Mouse (Mus musculus): ENCODE measurements at regions not wholly inside any gene's neighbourhood (a gene's known extent, or its start where the extent isn't known, plus 50 kb on each side); places are given as distances from the start of the nearest gene placed in this dataset.
A peak's percentile ranks its signal among the peaks of the same experiment; 100 is the strongest.

DNA sequence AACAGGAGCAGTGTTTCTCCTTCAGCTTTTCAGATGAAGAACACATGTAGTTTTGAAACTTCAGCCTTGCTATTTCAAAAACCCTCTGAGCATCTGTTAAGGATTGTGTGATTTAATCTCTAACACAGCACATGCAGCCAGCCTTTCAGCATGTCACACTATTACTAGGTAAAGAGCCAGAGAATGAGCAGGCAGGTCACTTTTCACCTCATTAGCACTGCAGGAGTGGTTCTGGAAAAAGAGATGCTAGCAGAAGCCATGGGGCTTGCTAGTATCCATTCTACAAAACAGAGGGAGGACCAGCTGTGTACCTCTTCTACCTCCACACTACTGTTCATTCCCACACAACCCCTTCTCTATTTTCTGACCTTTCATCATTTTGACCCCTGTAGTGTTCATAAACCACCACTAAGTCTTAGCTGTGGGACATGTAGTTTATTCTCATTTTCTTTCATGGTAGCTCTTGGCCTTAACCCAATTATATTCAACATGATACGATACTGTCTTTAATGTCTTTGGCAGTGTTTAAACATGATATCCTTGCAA, 535.1 kb upstream of the Alcam start:
- no peak for DNase-seq

DNA sequence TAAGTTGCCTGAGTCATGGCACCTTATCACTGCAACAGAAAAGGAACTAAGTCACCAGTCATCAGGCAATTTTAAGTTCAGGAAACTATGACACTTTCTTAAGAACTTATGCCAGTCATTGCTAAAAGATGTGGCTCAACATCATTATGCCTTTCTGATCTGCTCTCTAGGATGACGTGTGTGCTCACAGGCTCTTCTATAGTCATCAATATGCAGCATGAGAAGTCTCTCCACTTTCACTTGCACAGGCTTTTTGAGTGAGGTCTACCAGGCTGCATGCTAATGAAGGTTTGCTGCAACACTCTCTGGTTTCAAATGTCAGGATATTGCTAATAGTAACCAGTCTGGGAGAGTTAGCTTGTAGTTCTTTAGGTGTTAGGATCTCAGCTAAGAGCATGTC, 530.5 kb upstream of the Alcam start:
- no peak for DNase-seq

DNA sequence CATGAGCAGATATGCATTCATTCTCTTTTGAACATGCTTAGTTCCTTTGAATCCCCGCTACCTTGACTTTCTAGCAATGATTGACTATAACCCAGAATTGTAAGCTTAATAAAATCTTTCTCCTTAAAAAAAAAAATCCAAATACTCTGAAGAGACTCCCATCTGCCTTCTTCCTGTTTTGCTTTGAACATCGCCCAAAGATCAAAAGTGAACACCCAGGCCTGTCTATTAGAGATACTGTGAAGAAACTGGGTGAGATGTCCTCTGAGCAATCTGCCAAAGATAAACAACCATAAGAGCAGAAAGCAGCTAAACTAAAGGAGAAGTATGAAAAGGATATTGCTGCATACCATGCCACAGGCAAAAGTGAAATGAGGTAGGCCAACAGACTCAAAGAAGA, 527.1 kb upstream of the Alcam start:
- no peak for DNase-seq

DNA sequence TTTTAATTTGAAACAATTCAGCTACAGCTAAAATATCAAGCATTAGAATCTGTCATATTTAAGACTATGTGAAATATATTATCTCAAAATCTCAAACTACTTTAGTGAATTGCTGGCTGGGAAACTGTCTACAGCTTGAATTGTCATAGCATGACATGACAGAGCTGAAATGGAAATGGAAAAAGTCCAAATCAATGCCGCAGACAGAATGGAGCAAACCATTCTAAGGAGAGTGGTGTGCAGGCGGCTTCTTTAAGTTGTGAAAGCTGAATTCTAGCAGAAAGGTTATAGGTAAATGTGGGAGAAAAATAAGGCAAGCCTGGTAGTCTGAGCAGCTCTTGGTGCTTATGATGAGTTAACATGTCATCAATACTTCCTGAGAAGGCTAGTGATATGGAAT, 518.9 kb upstream of the Alcam start:
- no peak for DNase-seq

DNA sequence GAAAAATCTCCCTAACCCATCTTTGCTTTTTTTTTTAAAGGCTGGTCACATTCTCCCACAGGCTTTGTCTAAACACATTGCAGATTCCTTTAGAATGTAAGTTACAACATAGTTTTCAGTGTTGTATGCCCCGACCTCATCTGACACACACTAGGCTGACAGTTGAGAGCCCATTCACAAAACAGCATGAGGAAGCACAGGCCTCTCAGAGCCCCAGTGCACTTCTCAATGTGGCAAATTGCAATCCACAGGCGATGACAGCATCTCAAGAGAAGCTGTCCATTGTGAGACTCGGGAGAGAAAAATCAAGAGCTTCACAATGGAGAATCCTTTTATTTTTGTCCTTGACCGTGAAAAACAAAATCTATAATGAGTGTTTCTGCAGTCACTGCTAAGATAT, 493.8 kb upstream of the Alcam start:
- no peak for DNase-seq

DNA sequence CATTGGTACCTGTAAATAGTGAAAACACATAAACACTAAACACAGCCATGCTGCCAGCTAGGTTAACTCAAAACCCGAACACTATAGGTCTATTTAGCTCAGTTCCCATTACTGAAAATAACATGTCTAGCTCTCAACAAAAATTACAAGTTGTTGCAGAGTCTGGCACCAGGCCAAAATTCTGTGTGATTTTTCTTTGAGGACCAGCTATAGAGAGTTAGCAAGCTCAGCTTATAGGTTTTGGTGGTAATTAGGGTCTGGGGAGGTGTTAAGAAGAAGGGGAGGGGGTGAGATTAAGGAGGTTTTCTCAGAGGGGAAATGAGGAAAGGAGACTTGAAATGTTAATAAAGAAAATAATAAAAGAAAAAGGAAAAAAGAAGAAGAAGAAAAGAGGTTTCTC, 480.9 kb upstream of the Alcam start:
- DNase-seq = peak; percentile 6

DNA sequence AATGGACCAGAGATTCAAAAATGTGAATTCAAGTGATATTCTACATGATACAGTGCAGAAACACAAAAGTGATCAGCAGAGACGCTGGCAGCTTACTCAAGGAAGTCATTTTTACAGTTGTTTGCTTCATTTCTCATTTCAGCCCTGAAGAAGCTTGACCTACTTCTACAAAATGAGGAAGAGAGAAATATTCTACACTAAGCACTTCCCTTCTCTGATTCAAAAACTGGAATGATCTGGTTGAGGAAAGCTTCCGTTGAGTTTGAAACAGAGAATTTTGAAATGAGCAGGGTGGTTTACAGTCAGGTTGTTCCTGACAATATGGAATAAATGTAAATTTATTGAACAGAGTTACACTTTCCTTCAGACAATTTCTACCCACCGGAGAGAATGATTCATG, 478.1 kb upstream of the Alcam start:
- DNase-seq = no peak

DNA sequence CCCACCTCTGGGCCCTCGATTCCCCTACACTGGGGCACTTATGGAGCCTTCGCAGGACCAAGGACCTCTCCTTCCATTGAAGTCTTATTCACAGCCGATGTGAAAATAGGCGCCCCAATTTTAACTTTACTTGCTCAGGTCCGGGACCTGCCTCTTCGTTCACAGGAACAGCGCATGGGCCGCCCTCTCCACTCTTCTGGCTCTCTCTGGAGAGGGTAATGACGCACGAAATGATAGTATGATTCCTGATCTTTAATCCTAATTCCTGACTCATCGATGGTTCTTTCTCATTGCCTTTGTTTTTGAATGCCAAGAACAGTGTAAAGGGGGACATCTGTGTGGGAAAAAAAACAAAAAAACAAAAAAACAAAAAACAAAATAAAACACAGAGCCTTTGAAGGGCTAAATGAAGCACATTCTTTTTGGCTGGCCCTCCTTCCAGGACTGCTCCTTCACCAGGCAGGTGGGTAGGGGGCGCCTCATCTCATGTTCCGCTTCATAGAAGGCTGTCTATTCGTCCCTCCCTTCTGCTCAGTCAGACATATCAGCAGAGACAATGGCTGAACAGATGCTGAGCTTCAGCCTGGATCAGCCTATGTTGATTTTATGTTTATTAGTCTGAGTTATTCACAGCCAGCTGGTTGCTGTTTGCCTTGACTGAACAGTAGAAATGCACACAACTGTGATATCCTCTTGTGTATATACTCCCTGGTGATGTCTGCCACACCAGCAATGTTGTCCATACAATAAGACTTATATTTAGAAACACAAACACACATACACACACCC, 438.8 kb upstream of the Alcam start:
- DNase-seq = no peak

DNA sequence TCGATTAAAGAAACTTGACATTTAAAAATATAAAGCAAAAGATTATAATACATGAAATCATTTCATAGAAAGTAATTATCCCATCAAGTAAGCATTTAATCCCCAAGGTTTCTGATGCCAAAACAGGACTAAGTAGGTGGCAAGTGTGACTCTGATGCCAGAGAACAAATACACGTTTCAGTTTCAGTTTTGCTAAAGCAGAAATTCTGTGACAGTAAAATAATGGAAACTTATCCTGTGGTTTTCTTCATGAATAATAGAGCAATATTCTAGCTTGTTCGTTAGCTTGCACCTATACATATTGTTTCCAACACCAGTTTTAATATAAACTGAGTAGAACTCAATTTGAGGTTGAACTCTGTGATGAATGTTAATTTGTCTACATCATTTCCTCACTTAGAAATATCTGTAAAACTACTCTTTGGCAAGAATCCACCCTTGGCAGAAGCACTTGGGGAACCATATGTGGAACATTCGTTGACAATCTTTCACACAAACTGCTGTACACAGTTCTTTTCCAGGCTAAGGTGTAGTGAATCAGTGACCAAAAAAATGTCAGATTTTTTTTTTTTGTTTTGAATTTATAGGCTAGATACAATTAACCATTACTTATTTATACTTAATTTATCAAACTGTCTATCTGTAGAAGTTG, 425.7 kb upstream of the Alcam start:
- DNase-seq = no peak

DNA sequence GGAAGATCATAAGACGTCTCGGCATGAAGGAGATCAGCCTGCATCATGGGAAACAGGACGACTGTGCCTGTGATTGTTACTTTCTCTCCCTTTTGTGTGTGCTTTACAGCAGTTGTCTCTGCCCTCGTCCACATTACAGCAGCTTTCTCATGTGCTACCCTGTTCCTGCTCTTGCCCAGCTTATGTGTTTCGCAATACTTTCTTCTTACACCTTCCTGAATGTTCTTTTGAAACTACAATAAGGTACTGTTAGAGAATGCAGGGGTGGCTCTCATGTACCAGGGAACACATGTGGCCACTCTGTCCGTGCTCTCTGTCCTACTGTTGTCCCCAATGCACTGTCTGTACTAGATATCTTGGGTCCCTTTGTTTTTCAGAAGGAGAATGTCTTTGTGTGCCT, 414.0 kb upstream of the Alcam start:
- DNase-seq = no peak

DNA sequence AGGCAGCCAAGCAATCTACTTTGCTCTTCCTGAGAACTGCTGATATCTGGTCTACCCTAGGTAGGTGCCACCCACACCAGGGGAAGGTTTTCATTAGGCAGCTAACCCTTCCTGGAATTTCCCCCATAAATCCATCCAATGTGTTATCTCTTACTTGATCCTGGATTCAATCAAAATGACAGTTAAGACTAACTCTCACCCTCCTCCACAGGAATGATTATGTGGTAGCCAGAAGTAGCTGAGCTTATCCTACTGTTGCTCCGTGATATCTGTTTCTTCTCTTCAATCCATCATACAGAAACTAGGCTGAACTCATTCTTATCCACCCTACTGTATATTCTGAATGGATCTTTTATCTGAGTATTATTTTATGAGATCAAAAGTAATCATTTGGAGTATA, 409.7 kb upstream of the Alcam start:
- no peak for DNase-seq

DNA sequence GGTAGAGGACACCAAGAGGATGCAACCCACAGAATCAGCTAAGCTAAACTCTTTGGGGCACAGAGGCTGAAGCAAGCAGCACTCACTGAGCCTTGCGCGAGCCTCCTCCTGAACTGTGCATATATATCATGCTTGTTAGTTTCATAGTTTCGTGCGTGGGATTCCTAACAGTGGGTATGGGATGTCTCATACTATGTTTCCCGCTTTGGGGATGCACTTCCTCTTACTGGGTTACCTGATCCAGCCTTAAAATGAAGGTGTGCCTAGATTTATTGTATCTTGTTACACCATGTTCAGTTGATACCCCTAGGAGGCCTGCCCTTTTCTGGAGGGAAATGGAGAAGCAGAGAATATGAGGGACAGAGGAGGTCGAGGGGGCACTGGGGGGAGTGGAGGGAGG, 407.4 kb upstream of the Alcam start:
- no peak for DNase-seq

DNA sequence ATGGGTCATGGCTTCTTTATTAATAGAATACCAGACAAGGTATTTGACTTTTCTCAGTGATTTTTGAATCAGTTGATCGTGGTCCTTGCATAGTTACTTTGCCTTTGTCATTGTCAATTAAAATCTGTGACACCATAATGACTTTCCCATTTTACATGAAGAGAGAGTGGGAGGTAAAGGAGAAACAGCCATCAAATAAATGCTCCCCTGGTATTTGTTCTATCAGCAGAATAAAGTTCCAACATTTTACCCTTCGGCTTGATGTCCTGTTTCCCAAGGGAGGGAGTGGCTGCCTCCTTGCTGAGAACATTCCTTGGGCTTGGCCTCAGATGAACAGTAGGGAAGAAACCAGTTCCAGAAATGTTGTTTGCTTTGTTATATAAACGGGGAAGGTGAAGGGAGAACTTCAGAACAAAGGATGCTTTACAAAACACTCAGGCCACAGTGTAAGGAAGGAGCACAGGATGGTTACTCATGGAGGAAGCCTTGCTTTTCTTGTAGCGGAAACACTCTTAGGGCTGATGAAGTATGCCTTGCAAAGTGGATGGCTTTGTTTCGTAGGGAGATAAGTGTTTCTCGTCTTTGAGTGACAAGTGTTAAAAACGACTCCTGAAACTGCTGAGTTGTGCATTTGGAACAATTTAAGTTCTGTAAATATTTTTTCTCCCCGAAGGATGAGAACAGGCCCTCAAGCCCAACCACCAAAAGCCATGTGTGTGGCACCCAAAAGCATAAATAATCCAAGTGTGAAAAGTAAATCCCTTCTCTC, 404.8 kb upstream of the Alcam start:
- DNase-seq = no peak

DNA sequence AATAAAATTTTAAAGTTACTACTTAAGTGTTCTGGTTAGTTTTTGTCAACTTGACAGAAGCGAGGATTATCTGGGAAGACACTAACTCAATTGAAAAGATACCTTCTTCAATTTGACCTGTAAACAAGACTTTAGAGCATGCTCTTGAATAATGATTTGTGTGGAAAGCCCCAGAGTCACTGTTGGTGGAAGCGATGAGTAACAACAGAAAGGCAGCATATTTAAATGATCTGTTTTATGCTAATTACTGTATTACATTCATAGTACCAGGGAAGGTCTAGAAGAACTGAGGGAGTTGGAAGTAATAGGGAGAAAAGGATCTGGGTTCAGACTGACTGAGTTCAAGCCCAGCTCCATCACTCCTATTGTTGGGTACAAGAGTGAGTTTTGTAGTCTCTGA, 397.3 kb upstream of the Alcam start:
- DNase-seq = no peak

DNA sequence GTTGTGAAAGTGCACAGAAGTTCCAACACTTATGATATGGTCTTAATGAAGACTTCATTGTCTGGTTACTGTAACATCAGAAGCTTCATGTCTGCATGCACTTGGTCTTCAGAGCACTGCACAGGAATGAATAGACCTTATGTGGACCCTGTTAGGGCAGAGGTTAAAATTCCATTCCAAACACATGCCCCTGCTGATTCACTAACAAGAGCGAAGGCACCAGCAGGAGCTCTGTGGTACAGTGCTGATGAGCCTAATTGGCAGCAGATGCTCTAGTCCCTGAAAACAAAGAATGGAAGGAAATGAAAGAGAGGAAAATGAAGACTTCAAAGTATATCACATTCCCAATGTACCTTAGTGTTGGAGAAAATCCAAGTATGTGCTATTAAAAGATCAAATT, 365.1 kb upstream of the Alcam start:
- DNase-seq = no peak

DNA sequence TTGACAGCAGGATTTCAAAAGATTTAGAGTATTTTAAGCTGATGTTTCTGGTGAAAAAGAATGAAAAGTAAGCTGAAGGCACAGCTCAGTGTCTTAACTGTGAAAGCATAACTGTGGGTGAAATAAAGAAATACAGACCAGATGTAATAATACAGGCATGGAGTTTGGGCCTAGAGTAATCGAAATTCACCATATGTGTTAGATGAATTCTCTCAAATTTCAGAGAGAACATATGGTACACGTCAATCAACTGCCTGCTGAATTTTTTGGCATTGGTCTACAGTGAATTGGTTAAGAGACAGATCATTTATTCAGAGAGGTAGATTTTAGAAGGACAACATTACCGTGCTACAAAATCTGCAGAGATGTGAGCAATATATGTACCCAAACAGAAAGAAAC, 357.3 kb upstream of the Alcam start:
- DNase-seq = no peak

DNA sequence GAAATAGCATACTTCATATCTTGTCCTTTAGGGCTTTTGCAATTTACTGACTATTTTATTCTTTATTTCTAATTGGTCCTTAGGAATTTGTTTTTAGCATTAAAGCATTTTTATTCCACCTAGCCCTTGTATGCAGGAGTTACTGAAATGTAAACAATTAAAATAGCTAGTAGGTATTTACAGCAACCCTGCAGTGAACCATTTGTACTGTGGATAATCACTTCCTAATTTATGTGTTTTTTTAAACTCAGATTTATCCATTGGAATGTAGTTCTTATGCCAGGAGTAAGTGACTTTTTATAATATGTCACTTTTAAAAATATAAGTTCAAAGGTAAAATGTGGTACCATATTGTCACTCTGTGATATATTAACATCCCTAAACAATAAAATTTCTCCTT, 350.5 kb upstream of the Alcam start:
- DNase-seq = no peak

DNA sequence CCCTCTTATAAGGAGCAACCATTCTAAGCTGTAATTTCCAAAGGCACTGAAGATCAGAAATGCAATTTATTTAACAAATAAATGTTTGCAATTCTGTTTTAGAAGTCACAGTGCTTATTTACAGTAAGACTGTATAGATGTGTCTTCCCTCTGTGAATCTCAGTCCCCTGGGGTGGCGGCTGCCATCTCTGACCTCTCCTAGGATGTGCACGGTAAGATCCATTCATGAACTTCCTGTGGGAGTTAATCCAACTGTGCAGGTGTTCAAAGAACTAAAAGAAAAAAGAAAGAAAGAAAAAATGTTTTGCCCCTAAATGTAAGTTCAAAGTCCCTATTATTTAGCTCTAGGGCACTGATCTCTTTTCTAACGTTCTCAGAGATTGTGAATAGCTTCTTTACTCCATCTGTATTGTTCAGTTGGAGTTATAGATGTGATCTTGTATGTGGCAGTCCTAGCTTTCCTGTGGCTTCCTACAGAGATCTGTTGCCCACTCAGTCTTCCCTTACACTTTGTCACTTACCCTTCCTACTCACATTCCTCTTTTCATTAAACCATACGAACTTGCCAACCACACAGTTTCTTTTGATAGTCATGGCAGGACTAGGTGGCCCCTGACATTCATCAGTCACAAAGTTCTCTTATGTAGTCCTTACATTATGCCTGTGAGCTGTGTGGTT, 346.0 kb upstream of the Alcam start:
- no peak for DNase-seq

DNA sequence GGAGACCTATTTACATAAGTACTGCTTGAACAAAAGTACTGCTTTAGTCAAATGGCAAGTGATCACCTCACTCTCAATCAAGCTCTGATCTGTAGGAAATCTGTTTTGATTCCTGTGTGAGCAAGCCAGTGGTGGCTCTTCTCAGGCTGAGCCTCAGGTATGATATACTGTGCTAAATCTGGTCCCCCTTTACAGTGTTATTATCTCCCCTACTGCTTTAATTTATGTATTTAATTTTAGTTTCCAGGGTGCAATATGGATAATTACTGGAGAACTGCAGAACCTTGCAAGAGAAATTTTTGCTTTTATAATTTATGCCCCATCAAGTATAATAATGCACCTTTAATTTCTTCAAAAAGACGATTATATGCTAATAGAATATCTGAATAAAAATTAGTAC, 341.3 kb upstream of the Alcam start:
- DNase-seq = no peak

DNA sequence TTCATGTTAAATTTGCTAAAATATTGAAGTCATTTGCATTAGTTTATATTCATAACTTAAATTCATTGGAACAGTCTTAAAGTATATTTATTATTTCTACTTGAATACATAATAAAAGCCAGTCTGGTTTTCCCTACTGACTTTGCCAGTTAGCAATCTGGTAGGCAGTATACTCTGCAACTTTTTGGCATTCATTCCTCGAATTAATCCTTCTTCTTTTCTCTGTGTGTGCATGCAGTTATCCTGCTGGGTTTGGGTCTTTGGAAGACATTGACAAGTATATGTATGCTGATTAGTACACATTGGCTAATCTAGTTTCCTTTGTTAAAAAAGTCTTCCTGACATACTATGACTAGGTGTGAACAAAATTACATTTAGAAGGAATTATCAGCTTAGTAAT, 336.1 kb upstream of the Alcam start:
- no peak for DNase-seq

DNA sequence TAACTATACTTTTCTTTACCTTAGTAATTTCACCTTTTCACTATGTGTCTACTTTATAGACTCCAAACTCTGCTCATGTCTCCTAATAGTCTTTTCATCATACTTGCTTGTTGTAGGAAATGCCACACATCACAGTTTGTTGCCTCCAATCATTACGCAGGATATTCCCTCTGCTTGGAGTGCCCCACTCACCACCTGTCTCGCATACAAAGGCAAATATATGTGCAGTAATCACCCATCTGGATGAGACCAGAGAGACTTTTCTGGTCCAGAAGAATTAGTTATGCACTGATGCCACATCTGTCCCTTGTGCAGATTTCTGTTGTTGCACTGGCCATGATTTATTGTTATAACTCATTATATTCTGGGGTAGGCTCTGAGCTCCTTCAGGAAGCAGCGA, 293.9 kb upstream of the Alcam start:
- no peak for DNase-seq

DNA sequence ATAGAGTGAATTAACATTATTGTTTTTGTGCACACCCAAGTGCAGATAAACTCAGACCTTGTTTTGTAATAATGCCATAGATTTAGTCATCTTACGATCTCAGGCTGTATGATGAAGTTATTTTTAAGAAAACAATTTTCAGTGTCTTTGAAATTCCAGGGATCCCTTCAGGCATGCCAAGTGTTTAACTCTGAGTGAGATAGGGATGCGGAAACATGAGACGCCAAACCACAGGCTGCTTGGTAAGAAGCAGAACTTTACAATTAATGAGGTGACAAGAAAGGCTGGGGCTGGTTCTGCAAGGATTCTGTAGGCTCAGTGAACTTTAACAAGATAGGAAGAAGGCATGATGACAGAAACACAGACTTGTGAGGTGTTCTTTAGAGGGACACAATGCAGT, 292.3 kb upstream of the Alcam start:
- DNase-seq = no peak

DNA sequence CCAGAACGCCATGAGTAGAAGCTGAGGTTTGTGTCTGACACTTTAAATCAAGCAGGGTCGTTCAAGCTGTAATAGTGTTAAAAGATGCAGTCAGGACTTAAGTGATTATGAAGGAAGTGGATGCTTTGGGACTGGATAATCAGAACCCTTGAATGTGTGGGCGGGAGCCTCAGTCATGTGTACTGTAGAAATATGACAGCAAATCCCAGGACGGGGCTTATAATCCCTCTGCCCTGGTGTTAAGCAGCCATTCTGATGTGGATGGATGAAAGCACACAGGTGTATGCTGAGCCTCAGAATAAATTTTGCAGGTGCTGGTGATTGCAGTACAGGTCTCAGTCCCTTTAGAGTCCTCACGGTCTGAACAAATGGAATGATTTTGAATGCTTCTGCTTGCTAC, 290.8 kb upstream of the Alcam start:
- no peak for DNase-seq

All from right cerebral cortex, postnatal 14 days (tissue).